Mouse (Mus musculus): ENCODE data around the gene Olfr1417.

GRCm38 (mm10) chr19:11854821-11855220 lies 15.8 kb upstream of the Olfr1417 start:
- TF ChIP-seq CTCF (IDR thresholded peaks at IDR 0.05; ENCODE audit: borderline replicate concordance, control insufficient read depth, extremely low read depth, insufficient read depth, low read length, poor library complexity) (no peak), POLR2A (IDR thresholded peaks at IDR 0.05; ENCODE audit: control insufficient read depth, extremely low read depth, insufficient read depth, low read length, poor library complexity) (no peak)

Data from thymus, adult 2 months (tissue).